Mouse (Mus musculus) frontal cortex, postnatal 10 days (tissue): ENCODE results near the gene Sgms1.

Source experiments
- DNase-seq, 2 experiments: peaks; one replicate each; pipeline ENCODE4 v3.0.0; 2022; ENCODE audit warnings: low spot score in 2 of 2, mixed read lengths in 1 of 2

The Sgms1 gene

GRCm38 (mm10) chr19:32383738-32384137 lies 5.8 kb downstream of the Sgms1 start:
- no peak for DNase-seq

DNA sequence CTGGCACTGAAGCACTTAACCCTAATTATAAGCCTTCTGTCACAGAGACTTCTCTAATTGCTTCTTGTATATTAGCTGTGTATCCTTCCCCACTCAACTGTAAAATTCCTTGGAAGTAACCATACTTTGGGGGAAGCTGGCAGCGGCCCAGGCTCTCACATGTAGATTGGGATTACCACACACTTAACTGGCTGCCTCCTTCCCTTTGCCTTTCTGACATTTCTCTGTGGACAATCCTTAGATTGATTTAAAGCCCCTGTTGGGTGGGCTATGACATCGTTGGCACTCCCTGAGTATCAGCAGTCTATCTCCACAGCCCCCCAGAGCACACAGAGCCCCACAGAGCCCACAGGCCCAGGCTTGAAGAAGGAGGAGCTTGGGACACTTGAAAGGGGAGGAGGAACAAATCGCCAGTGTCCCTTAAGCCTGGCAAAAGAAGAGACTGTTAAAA lies 8.0 kb downstream of the Sgms1 start:
- no peak for DNase-seq

- no peak for DNase-seq
Measured at GRCm38 (mm10) chr19:32380748-32381147, 8.8 kb downstream of the Sgms1 start.

DNA sequence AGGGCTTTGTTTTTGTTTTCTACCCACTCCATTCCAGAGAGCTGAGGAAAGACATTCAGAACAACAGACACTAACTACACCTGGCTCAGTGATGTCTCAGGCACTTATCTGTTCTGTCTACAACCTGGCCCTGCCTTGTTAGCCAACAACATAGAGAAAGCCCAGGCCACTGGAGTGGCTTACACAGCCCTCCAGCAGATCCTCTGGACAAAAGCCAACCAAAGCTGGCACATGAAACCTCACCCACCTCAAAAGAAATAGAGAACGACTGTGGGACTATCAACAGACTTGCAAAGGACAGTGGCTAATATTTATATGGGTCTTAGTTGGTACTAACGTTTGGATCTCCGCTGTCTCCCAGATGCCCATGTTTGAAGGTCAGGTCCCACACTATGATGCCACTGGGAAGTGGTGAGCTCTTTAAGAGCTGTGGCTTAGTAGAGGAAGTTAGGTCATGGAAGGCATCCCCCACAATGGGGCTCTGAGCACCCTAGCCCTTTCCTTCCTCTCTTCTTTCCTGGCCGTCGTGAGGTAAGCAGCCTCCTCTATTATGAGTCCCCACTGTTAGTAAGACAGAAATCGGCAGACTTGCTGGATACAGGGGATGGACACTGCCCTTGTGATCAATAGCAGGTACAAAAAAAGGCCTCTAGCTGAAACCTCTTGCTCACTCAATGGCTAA lies 10.1 kb downstream of the Sgms1 start:
- DNase-seq = no peak

DNA sequence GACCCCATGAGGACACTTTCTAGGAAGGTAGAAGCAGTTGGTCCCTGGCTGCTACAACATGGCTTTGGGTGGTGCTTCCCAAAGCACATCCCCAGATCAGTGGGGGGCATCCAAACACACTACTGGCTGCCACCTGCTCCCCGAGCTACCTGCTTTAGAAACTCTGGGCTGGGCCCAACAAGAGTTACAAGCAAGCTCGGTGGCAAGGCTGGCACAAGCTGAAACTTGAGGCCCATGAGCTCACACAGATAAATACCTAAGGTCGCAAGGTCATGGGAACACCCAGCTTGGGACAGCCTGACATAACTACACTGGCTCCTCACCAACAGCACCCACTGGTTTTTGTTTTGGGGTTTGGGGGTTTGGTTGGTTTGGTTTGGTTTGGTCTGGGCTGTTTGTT lies 10.9 kb downstream of the Sgms1 start:
- DNase-seq = no peak

GRCm38 (mm10) chr19:32377701-32378325 lies 11.7 kb downstream of the Sgms1 start:
- DNase-seq = no peak

DNA sequence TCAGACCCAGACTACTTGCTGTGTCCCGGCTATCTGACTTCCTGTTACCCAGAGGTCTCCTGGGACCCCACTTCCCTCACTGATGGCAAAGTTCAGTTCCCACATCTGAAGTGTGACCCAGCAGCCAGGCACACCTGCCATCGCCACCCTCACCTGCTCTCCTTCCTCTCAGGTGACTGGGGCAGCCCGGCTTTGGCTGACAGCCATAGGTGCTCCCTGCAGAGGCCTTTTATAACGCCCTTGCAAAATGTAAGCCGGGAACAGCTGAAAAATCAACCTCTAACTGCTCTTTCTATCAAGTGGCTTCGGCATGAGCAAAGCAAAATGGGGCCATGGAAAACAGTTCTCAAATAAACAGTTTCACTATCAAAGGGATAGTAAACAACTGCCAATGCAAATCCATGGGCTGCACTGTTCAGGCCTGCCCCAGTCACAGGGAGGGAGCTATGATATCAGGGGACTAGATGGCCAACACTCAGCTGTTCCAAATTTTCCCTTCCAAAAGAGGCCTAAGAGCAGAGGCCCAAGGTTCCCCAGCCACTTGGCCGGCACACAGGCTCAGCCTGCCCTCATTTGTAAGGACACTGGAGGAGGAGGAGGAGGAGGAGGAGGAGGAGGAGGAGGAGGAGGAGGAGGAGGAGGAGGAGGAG lies 12.5 kb downstream of the Sgms1 start:
- DNase-seq = no peak

- DNase-seq = no peak
Measured at GRCm38 (mm10) chr19:32376054-32376453, 13.5 kb downstream of the Sgms1 start.

- DNase-seq = no peak
Measured at GRCm38 (mm10) chr19:32375473-32375985, 14.0 kb downstream of the Sgms1 start.

DNA sequence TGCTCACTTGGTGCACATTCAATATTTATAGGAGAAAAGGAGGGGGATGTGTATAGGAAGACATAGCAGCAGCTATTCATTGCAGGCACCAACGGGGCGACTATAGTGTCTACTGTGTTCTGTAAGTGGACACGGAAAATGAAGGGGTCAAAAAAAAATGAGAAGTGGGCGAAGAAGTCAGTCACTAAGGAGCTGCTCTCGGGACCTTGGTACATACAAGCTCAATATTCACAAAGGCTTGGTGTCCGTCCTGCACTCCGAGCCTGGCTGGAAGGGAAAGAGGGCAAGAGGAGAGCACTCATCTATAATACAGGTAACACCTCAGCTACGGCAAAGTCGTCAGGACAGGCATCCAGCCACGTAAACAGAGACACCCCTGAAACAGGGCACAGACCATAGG lies 14.8 kb downstream of the Sgms1 start:
- DNase-seq = no peak

GRCm38 (mm10) chr19:32373865-32374655 lies 15.5 kb downstream of the Sgms1 start:
- no peak for DNase-seq

GRCm38 (mm10) chr19:32372373-32372772 lies 17.1 kb downstream of the Sgms1 start:
- no peak for DNase-seq

DNA sequence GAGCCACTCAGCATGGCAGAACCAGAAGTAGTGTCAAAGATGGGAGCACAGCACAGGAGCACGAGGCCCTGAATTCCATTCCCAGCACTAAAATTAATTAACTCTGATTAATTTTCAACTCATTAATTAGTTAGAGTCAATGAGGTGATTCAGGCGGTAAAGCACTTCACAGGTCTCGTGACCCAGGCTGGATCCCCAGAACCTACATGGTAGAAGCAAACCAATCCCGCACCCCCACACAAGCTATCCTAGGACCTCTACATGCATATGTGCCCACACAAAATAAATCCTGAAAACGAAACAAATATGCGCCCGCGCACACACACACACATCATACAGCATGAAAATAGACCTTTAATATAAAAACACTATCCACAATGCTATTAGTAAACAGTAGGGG lies 22.2 kb downstream of the Sgms1 start:
- no peak for DNase-seq

DNA sequence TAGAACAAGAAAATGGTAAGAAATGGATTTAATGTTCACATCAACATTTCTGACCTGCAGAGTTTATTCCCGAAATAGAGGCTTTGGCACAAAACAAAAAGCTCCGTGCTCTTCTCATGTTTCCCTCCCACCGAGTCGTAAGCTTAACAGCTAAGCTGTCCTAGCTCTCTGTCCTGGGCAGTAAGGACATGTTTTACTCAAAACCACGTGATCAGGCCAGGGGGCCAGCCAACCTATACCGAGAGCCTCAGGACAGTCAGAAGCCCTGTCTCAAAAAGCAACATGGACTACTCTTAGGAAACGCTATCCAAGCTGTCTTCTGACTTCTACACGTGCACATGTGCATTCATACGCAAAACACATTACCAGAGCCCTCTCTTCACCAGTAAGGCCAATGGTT lies 23.1 kb downstream of the Sgms1 start:
- no peak for DNase-seq

GRCm38 (mm10) chr19:32365111-32365510 lies 24.4 kb downstream of the Sgms1 start:
- peak; percentile 54 to 68 for DNase-seq

DNA sequence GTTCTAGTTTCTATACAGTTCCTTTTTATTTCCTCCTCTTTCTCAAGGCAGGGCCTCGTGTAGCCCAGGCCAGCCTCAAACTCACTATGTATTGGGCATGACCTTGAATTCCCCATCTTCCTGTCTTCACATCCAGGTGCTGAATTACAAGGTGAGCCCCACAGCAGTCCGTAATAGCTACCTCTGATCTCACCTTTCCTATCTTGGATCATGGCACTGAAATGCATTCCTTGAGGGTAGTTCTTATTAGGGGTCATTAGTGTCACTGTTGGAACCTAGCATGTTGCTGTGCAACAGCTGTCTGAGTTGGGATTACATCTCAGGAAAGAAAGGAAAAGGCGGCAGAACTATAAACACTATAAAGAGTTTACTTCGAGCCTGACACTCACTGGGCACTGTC lies 25.9 kb downstream of the Sgms1 start:
- no peak for DNase-seq

DNA sequence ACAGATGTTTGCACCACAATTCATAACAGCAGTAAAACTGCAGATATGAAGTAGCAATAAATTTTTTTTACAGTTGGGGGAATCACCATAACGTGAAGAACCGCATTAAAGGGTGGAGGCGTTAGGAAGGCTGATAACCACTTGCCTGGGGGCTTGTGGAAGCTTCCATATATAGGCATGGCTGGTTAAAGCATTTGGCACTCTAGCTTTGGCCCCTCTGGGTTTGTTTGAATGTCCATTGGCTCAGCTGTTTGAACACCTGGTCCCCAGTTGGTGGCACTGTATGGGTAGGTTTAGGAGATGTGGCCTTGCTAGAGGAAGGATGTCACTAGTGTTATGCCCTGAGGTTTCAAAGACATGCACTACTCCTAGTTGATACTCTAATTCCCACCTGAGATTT lies 27.0 kb downstream of the Sgms1 start:
- no peak for DNase-seq

- DNase-seq = no peak
Measured at GRCm38 (mm10) chr19:32360989-32361698, 28.4 kb downstream of the Sgms1 start.

- no peak for DNase-seq
Measured at GRCm38 (mm10) chr19:32360546-32360945, 29.0 kb downstream of the Sgms1 start.

- DNase-seq = no peak
Measured at GRCm38 (mm10) chr19:32358699-32359517, 30.6 kb downstream of the Sgms1 start.
